Mouse (Mus musculus) T-helper 1 cell (primary cell): ENCODE data around the gene 4930404H24Rik.

Source experiments
- in situ Hi-C: fragments of 300-600 bp; cut with MboI, MseI; formaldehyde crosslinking; loops from one replicate; pipeline ENCODE4 v1.15.1; 2025; ENCODE audit warnings: high pct_unique_total_duplicates

The 4930404H24Rik gene

GRCm38 (mm10) chr2:153529931-153530766 lies 37.6 kb downstream of the 4930404H24Rik start, which contains the start of gene Nol4l:
Nol4l (minus strand) TSS chr2:153529971.
- in situ Hi-C loops = no loop called here

- in situ Hi-C loops = no loop called here
Measured at GRCm38 (mm10) chr2:153530948-153531347, 38.4 kb downstream of the 4930404H24Rik start.

GRCm38 (mm10) chr2:153533981-153534380 lies 41.4 kb downstream of the 4930404H24Rik start:
- in situ Hi-C loops = no loop called here

- in situ Hi-C loops = no loop called here
Measured at GRCm38 (mm10) chr2:153538898-153539297, 46.3 kb downstream of the 4930404H24Rik start.

GRCm38 (mm10) chr2:153542936-153543668 lies 50.5 kb downstream of the 4930404H24Rik start:
- in situ Hi-C loops = no loop called here
